Mouse (Mus musculus) forebrain, embryonic 10.5 days (tissue): ENCODE results near the gene Usp2. TPM values are rescaled to one million over a fixed set of nuclear protein-coding genes. Genes with fewer than 3 reads are reported as not detected.

ENCODE experiments used
- DNase-seq: peaks from one replicate; pipeline ENCODE4 v3.0.0-alpha.2; 2017; ENCODE audit warnings: low spot score; ENCODE audit errors: extremely low spot score
- H3K27ac ChIP-seq: fragments of 300-500 bp; sonication (generic); 2 replicates; pipeline ENCODE4 v1.5.1; 2016; ENCODE audit warnings: mild to moderate bottlenecking
- H3K27me3 ChIP-seq: fragments of 300-500 bp; sonication (generic); 2 replicates; pipeline ENCODE4 v1.6.1; 2016; ENCODE audit warnings: mild to moderate bottlenecking; ENCODE audit not compliant: poor library complexity, severe bottlenecking
- H3K36me3 ChIP-seq: fragments of 300-500 bp; sonication (generic); replicated peaks from 2 replicates; pipeline ENCODE4 v1.6.1; 2016; ENCODE audit warnings: mild to moderate bottlenecking, moderate library complexity
- H3K4me1 ChIP-seq: fragments of 300-500 bp; sonication (generic); 2 replicates; pipeline ENCODE4 v1.6.1; 2016
- H3K4me3 ChIP-seq: fragments of 300-500 bp; sonication (generic); 2 replicates; pipeline ENCODE4 v1.5.1; 2016; ENCODE audit warnings: mild to moderate bottlenecking, moderate library complexity
- H3K9me3 ChIP-seq: fragments of 300-500 bp; sonication (generic); 2 replicates; pipeline ENCODE4 v1.6.1; 2016; ENCODE audit warnings: mild to moderate bottlenecking, moderate library complexity
- WGBS: fragments of 180-500 bp; shearing (Covaris S2); methylation state at CpG from one replicate; pipeline ENCODE4 v1.1.7; 2016; 5-methylcytosine and 5-hydroxymethylcytosine counted together
- polyA plus RNA-seq: library from polyadenylated mRNA; unstranded; fragments of >200 nt; fragmentation: Nextera tagmentation; extraction: Ambion mirVana; gene quantifications from 2 replicates; pipeline ENCODE4 v1.2.1, GENCODE M21; 2016

Gene Usp2
- polyA plus RNA-seq, 1 experiment from 2014 or later, result 12.9 TPM

- peaks cover 90% of the 10 kb centered on the region for H3K4me1 ChIP-seq
- H3K27ac ChIP-seq, result peak overlapping the region; percentile 84
- peak; percentile 74 for DNase-seq
- 23% methylated on average over 11 of the region's 11 CpGs for WGBS
- H3K9me3 ChIP-seq, result no peaks in the 10 kb centered on the region
- no peaks in the 10 kb centered on the region for H3K36me3 ChIP-seq
- H3K27me3 ChIP-seq, result peaks cover 63% of the 10 kb centered on the region
- peak overlapping the region; percentile 36 for H3K4me3 ChIP-seq
Measured at GRCm38 (mm10) chr9:44071914-44072598, 5.2 kb downstream of the Usp2 start.

GRCm38 (mm10) chr9:44072599-44072915 lies 5.7 kb downstream of the Usp2 start:
- 34% methylated on average over 4 of the region's 4 CpGs for WGBS
- H3K36me3 ChIP-seq, result no peaks in the 10 kb centered on the region
- peak overlapping the region; percentile 36 for H3K4me3 ChIP-seq
- H3K4me1 ChIP-seq, result peaks cover 85% of the 10 kb centered on the region
- H3K9me3 ChIP-seq, result no peaks in the 10 kb centered on the region
- peak overlapping the region; percentile 84 for H3K27ac ChIP-seq
- peaks cover 65% of the 10 kb centered on the region for H3K27me3 ChIP-seq
- no peak for DNase-seq

GRCm38 (mm10) chr9:44073115-44073514 lies 6.3 kb downstream of the Usp2 start:
- Histone ChIP-seq H3K27me3 (peaks cover 65% of the 10 kb centered on the region), H3K4me1 (peaks cover 80% of the 10 kb centered on the region), H3K36me3 (no peaks in the 10 kb centered on the region), H3K27ac (peak overlapping the region; percentile 84), H3K9me3 (no peaks in the 10 kb centered on the region), H3K4me3 (peak overlapping the region; percentile 12; the same call in 1 of the 2 replicates)
- WGBS, result 60% methylated on average over 5 of the region's 5 CpGs
- no peak for DNase-seq

GRCm38 (mm10) chr9:44074395-44075275 lies 7.8 kb downstream of the Usp2 start:
- Histone ChIP-seq H3K4me1 (peaks cover 84% of the 10 kb centered on the region), H3K9me3 (no peaks in the 10 kb centered on the region), H3K4me3 (no peak overlapping the region), H3K27me3 (peaks cover 66% of the 10 kb centered on the region), H3K36me3 (no peaks in the 10 kb centered on the region), H3K27ac (no peak overlapping the region)
- 57% methylated on average over 9 of the region's 9 CpGs for WGBS
- DNase-seq, result no peak

- WGBS, result 71% methylated on average over 24 of the region's 24 CpGs
- Histone ChIP-seq H3K9me3 (no peaks in the 10 kb centered on the region), H3K4me1 (peaks cover 77% of the 10 kb centered on the region), H3K4me3 (no peak overlapping the region), H3K36me3 (no peaks in the 10 kb centered on the region), H3K27me3 (peaks cover 70% of the 10 kb centered on the region), H3K27ac (0 out of 2 replicates have a peak overlapping the region, but pooled peaks have one; percentile 18)
- no peak for DNase-seq
Measured at GRCm38 (mm10) chr9:44075276-44075995, 8.6 kb downstream of the Usp2 start.

- no peak for DNase-seq
- Histone ChIP-seq H3K36me3 (no peaks in the 10 kb centered on the region), H3K27ac (no peak overlapping the region), H3K9me3 (no peaks in the 10 kb centered on the region), H3K4me3 (no peak overlapping the region), H3K27me3 (peaks cover 71% of the 10 kb centered on the region), H3K4me1 (peaks cover 72% of the 10 kb centered on the region)
- WGBS, result 62% methylated on average over 16 of the region's 16 CpGs
Measured at GRCm38 (mm10) chr9:44075996-44076763, 9.4 kb downstream of the Usp2 start.

GRCm38 (mm10) chr9:44076764-44077120 lies 9.9 kb downstream of the Usp2 start:
- Histone ChIP-seq H3K4me1 (peaks cover 71% of the 10 kb centered on the region), H3K27me3 (peaks cover 75% of the 10 kb centered on the region), H3K36me3 (no peaks in the 10 kb centered on the region), H3K9me3 (no peaks in the 10 kb centered on the region), H3K27ac (no peak overlapping the region), H3K4me3 (no peak overlapping the region)
- no peak for DNase-seq
- 11% methylated on average over 5 of the region's 5 CpGs for WGBS

- 85% methylated on average over 11 of the region's 11 CpGs for WGBS
Measured at GRCm38 (mm10) chr9:44077266-44077910, 10.6 kb downstream of the Usp2 start.

GRCm38 (mm10) chr9:44078136-44078797 lies 11.4 kb downstream of the Usp2 start:
- peaks cover 56% of the 10 kb centered on the region for H3K4me1 ChIP-seq
- H3K27ac ChIP-seq, result no peak overlapping the region
- peaks cover 84% of the 10 kb centered on the region for H3K27me3 ChIP-seq
- no peak for DNase-seq
- no peaks in the 10 kb centered on the region for H3K36me3 ChIP-seq
- 81% methylated on average over 10 of the region's 10 CpGs for WGBS
- H3K9me3 ChIP-seq, result no peaks in the 10 kb centered on the region
- H3K4me3 ChIP-seq, result no peak overlapping the region

More at GRCm38 (mm10) chr9:44077266-44077910, 10.6 kb downstream of the Usp2 start:
- H3K4me1 ChIP-seq, result peaks cover 65% of the 10 kb centered on the region
- H3K27ac ChIP-seq, result no peak overlapping the region
- H3K9me3 ChIP-seq, result no peaks in the 10 kb centered on the region
- DNase-seq, result no peak
- H3K27me3 ChIP-seq, result peaks cover 80% of the 10 kb centered on the region
- no peak overlapping the region for H3K4me3 ChIP-seq
- H3K36me3 ChIP-seq, result no peaks in the 10 kb centered on the region

- DNase-seq, result no peak
- H3K27me3 ChIP-seq, result peaks cover 92% of the 10 kb centered on the region
- H3K27ac ChIP-seq, result no peak overlapping the region
- H3K36me3 ChIP-seq, result no peaks in the 10 kb centered on the region
- H3K9me3 ChIP-seq, result no peaks in the 10 kb centered on the region
- 40% methylated on average over 16 of the region's 16 CpGs for WGBS
- no peak overlapping the region for H3K4me3 ChIP-seq
- peaks cover 56% of the 10 kb centered on the region for H3K4me1 ChIP-seq
Measured at GRCm38 (mm10) chr9:44078955-44079756, 12.3 kb downstream of the Usp2 start.
